8 mouse cellular contexts compared by ENCODE assay signal in the genomic region with DNA sequence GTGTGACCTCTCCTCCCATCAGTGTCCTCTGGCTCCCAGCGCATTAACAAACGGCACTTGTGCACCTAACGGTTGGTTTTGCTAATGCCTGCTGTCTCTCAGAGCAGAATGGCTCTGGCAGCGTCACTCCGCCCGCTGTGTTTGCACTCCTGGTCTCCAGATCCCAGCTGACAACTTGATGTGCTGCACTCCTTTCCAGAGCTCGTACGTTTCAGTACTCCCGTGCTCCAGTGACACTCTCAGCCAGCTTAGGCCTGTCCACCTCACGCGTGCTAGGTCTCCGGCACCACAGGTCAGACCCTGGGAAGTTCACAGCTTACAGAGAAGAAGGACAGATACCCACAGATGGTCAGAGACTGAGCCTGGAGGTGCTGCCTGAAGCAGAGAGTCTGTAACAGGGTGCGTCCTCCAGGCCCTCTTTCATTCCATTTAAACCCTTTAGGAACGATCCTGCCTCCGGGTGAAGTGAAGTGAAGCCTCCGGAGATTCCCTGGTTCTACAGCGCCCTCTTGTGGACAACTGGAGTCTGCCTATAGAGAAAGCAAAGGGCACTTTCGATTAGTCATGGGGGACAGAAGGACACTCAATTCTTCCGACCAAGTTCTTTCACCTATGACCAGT. TPM values are rescaled to one million over a fixed set of nuclear protein-coding genes. Genes with fewer than 3 reads are reported as not detected.
DNase-seq lines count a peak whose midpoint lies in the region; ATAC-seq lines count a peak whose summit lies in the region.

No protein-coding gene starts in this region.

- peak overlapping the region; percentile 32; the same call in 1 of the 2 replicates for H3K4me2 ChIP-seq in forebrain, embryonic 14.5 days (ENCODE audit: low read length)

- peak overlapping the region; percentile 41; the same call in 1 of the 2 replicates for H3K9ac ChIP-seq in forebrain, embryonic 14.5 days (ENCODE audit: low read length)

- peak; percentile 90 for DNase-seq in MN1 (ENCODE audit: low spot score)
- DNase-seq in c-Kit-positive CD71-positive TER-119-positive erythroid progenitor cells, embryonic 14.5 days (ENCODE audit: low spot score) = peak; percentile 67
- peak; percentile 94 for DNase-seq in forebrain, embryonic 14.5 days (ENCODE audit: low spot score)
- peak; percentile 81 to 83 for DNase-seq in heart, postnatal 36 days
- peak; percentile 56 to 80 for DNase-seq in layer of hippocampus, adult 8-10 months (ENCODE audit: low spot score in 2 of 2)
- DNase-seq in lung, postnatal 14 days = peak; percentile 92
- peak; percentile 87 for DNase-seq in retina, postnatal 7 days (ENCODE audit: low read depth, low spot score)

- H3K9me3 ChIP-seq in forebrain, embryonic 14.5 days (replicated peaks; ENCODE audit: control insufficient read depth, low read length) = no peaks in the 10 kb centered on the region

- intact Hi-C loops in heart, postnatal 36 days (cut with DNase I) = loop anchor here (1.0 to 5.0 kb wide), 3 partner anchors 123 to 277 kb away; no protein-coding TSS in a partner anchor

- no peaks in the 10 kb centered on the region for H3K27me3 ChIP-seq in forebrain, embryonic 14.5 days (replicated peaks; ENCODE audit: control insufficient read depth, insufficient read depth, low read length)

- peak; percentile 75 for ATAC-seq in forebrain, embryonic 14.5 days
- no peak for ATAC-seq in inflammation-experienced regulatory T-cells, adult 6 months

- 19% methylated on average over 19 of the region's 19 CpGs for WGBS in forebrain, embryonic 14.5 days

- no peaks in the 10 kb centered on the region for H3K36me3 ChIP-seq in forebrain, embryonic 14.5 days (ENCODE audit: control insufficient read depth, insufficient read depth, low read length)

- H3K4me3 ChIP-seq in forebrain, embryonic 14.5 days (ENCODE audit: low read depth, low read length) = no peak overlapping the region

- H3K27ac ChIP-seq in forebrain, embryonic 14.5 days (ENCODE audit: low read depth, low read length) = no peak overlapping the region

- H3K4me1 ChIP-seq in forebrain, embryonic 14.5 days (ENCODE audit: control insufficient read depth, insufficient read depth, low read length) = no peaks in the 10 kb centered on the region

RNA-seq across cellular contexts. Expression of a gene that starts 37.9 kb away (rescaled TPM):
- polyA plus RNA-seq in forebrain, embryonic 14.5 days (2014; fragmentation: Nextera tagmentation; extraction: Ambion mirVana) = not detected in 2 replicates
- not detected for total RNA-seq in heart, postnatal 36 days (2021)
- total RNA-seq in layer of hippocampus, adult 8-10 months (2022) = under 1 TPM; 0.14 to 0.21 (median 0.20) TPM
- polyA plus RNA-seq in inflammation-experienced regulatory T-cells, adult 6 months (2017; shearing (Covaris generic)) = not detected
